Mouse (Mus musculus): ENCODE results near the gene Ubac2. TPM values are rescaled to one million over a fixed set of nuclear protein-coding genes. Genes with fewer than 3 reads are reported as not detected.

Gene Ubac2
- total RNA-seq, 2 experiments from 2014 or later: 34.1 to 34.7 TPM

DNA sequence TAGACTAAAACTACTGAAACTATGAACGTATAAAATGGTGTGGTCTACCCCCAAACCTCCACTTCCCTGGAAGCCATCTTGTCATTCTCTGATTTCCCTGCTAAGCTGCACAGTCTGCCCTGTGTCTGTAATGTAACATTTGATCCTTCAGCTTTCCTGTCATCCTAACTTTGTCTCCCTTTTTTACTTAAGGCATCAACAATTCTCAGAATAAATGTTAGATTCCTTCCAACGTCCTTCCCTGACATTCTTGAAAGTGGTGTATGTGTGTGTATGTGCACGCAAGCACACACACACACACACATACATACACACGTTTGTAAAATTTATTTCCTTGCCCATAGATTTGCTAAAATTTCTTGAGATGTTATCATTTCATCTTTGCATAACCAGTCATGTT is 81.6 kb downstream of the Ubac2 start:
- no peak for DNase-seq (ENCODE audit: low spot score in 2 of 2)
- intact Hi-C loops (cut with DNase I): no loop called here

DNA sequence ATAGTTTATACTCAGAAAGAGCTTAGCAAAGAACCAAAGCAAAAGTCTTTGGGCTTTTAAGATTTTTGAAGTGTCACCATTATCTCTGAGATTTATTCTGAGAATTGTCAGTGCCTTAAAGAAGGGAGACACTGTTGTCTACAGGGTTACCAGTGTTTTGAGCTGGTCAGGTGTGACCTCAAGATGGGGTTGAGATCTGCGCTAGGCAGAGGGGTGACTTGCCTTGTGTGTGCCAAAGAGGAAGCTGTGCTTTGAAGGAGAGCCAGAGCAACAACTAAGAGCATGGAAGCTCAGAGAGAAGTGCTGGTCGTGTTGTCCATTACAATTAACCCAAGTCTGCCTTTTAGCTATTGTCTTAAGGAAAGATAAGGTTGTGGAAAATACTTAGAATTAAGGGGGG is 82.1 kb downstream of the Ubac2 start:
- intact Hi-C loops (cut with DNase I): no loop called here
- DNase-seq (ENCODE audit: low spot score in 2 of 2): no peak

- intact Hi-C loops (cut with DNase I): no loop called here
- no peak for DNase-seq (ENCODE audit: low spot score in 2 of 2)
These were observed 82.6 kb downstream of the Ubac2 start for GRCm38 (mm10) chr14:121960997-121961396.

DNA sequence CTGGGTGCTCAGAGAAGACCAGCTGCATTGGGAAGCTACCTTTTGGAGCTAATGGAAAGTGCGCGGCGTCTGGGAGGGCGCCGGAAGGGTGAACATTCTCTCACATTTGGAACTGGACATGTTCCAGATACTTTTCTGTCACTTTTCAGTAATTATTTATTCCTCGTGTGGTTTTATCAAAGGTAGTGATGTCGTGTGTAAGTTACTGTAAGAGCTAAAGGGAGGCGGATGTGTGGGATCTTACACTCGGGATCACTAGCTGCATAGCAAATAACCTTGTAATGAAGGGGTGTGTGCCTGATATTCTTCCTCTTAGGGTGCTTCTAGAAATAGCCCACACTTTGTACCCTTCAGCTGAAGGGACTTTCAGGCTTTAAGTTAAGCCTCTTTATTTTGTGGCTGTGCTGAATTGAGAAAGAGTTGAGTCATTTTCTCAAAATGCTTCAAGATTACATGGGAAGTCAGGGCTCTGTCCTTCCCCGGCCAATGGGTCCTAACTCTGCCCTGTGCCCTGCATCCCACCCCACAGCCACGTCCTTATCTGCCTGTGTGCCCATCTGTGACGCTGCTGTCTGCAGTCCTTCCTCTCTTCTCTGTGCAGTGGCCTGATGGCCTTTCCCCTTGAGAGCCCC is 83.2 kb downstream of the Ubac2 start:
- no peak for DNase-seq (ENCODE audit: low spot score in 2 of 2)
- intact Hi-C loops (cut with DNase I): no loop called here

DNA sequence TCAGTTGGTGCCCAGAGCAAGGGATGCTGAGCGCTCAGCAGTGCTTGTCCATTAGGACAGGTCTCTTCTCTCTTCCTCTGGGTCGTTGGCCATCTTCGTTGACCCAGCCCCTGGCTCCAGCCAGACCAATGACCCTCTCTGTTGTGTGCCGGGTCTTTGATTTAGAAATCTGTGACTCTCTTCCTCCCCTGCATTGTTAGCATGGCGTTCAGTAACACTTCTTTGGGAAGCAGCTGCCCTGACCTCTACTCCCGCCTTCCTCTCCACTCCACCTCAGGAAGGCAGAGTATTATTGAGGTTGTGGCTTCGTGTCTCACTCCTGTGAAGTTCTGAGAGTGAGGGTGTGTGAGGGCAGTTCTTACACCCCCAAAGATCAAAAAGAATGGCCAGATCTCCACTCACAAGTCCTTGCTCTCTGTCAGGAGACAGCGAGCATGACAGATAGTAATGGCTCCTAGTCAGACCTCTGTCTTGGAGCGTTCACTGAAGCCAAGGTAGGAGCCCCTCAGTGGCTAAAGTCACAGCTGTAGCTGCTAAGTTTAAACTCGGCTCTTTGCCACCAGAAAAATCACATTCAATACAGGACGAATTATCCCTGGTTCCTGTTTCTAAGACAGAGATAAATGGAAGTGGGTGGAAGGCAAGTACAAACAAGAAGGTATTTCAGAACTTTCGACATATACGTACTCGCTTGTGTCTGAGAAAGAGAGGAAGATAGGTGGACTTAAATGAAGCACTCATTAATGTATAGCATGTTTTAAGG is 83.9 kb downstream of the Ubac2 start:
- intact Hi-C loops (cut with DNase I): no loop called here
- no peak for DNase-seq (ENCODE audit: low spot score in 2 of 2)

DNA sequence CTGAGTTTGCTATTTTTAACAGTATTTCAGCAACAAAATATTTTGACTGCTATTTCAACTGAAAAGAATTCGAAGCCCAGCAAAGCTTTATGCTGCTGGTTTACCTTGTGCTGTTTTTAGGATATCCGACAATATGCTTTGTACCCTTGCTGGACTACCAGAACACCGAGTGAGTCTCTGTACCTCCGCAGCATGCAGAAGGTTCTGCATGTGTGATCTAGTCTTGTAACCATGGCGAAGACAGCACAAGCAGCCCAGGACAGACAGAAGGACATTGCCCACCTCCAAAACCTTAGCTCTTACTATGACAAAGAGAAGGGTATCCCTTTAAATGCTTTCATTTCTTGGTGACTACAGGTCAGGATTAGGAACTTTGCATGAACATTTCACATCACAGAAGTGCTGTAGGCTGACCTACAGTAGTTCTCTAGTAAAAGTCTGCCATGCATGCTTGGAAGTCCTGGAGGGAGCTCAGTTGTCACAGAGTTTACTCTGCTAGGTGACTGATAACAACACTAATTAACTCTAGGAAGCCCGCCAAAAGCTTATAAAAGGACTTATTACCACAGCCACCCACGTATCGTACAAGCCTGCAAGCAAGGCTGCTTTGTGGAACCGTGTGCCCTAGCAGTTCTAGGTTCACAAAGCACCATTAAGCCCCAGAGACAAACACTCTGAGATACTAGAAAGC is 85.0 kb downstream of the Ubac2 start:
- no peak for DNase-seq (ENCODE audit: low spot score in 2 of 2)
- intact Hi-C loops (cut with DNase I): no loop called here

- DNase-seq (ENCODE audit: low spot score in 2 of 2): no peak
- intact Hi-C loops (cut with DNase I): no loop called here
These were observed 85.5 kb downstream of the Ubac2 start for GRCm38 (mm10) chr14:121963942-121964335.

DNA sequence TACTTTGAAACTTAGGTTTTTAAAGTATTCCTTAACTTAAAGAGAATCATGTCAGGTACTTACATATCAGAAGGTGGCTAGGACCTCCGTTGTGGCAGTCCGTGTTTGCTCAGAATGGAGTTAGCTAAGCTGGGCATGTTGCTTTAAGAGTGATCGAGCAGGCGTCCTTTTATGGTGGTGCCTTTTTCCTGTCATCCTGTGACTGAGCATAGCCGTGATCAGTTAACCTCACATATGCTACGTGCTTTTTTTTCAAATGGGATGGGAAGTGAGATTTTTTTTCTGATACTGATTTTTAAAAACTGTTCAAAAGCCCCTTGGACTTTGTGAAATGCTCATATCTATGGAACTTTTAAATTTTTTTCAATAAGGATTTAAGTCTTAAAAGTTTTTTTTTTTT is 86.6 kb downstream of the Ubac2 start, which contains the start of gene Gpr183:
Gpr183 (minus strand) TSS at position 206 of the 400 bp plus-strand sequence.
- intact Hi-C loops (cut with DNase I): no loop called here

DNA sequence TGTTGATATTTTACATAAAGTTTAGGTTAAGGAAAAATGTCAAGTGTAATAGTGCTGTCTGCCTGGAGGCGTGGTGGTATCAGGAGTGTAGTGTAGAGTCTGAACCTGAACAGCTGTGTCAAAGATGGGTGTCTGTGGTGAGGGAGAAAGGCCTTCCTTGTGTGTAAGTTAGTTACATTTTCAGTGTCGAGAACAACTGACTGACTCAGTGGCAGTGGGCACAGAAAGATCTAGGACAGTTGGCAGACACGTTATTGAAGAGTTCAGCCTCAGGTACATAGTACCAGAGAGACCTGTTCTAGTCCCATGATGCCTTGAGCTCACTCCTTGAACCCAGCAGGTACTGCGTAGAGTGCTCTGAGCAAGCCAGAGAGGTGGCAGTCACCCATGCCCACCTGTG is 87.0 kb downstream of the Ubac2 start:
- DNase-seq (ENCODE audit: low spot score in 2 of 2): no peak
- intact Hi-C loops (cut with DNase I): no loop called here

More for the DNA sequence above, 86.6 kb downstream of the Ubac2 start, which contains the start of gene Gpr183:
- no peak for DNase-seq (ENCODE audit: low spot score in 2 of 2)

- intact Hi-C loops (cut with DNase I): no loop called here
- no peak for DNase-seq (ENCODE audit: low spot score in 2 of 2)
These were observed 88.7 kb downstream of the Ubac2 start for GRCm38 (mm10) chr14:121967095-121967494.

GRCm38 (mm10) chr14:121970402-121970801 is 92.0 kb downstream of the Ubac2 start:
- no peak for DNase-seq (ENCODE audit: low spot score in 2 of 2)
- intact Hi-C loops (cut with DNase I): no loop called here

- no peak for DNase-seq (ENCODE audit: low spot score in 2 of 2)
- intact Hi-C loops (cut with DNase I): no loop called here
These were observed 94.7 kb downstream of the Ubac2 start for GRCm38 (mm10) chr14:121973114-121973513.

GRCm38 (mm10) chr14:121981531-121981930 is 103.1 kb downstream of the Ubac2 start:
- no peak for DNase-seq (ENCODE audit: low spot score in 2 of 2)
- intact Hi-C loops (cut with DNase I): no loop called here

GRCm38 (mm10) chr14:121983009-121983933 is 104.9 kb downstream of the Ubac2 start:
- intact Hi-C loops (cut with DNase I): no loop called here

GRCm38 (mm10) chr14:121985477-121985876 is 107.1 kb downstream of the Ubac2 start:
- DNase-seq (ENCODE audit: low spot score in 2 of 2): no peak
- intact Hi-C loops (cut with DNase I): no loop called here

More at GRCm38 (mm10) chr14:121983009-121983933, 104.9 kb downstream of the Ubac2 start:
- DNase-seq (ENCODE audit: low spot score in 2 of 2): no peak

- intact Hi-C loops (cut with DNase I): no loop called here
- no peak for DNase-seq (ENCODE audit: low spot score in 2 of 2)
These were observed 107.6 kb downstream of the Ubac2 start for GRCm38 (mm10) chr14:121986028-121986427.

DNA sequence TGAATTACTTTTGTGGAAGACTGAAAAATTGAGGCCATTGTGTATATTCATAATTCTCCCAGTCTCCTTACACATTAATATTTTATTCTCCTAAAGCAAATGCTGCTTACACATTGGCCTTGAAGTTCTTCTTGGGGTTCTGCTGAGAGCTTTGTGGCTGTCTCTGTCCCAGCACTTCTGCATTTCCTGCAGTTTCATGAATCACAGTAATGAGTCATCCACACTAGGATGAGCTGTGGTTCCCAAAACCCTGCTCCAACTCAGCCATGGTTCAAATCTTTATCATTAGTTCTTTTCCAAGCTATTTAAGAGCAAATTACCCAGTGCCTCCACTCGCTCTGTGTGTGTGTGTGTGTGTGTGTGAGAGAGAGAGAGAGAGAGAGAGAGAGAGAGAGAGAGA is 108.9 kb downstream of the Ubac2 start:
- no peak for DNase-seq (ENCODE audit: low spot score in 2 of 2)
- intact Hi-C loops (cut with DNase I): no loop called here

GRCm38 (mm10) chr14:121987691-121988090 is 109.3 kb downstream of the Ubac2 start:
- DNase-seq (ENCODE audit: low spot score in 2 of 2): no peak
- intact Hi-C loops (cut with DNase I): no loop called here

DNA sequence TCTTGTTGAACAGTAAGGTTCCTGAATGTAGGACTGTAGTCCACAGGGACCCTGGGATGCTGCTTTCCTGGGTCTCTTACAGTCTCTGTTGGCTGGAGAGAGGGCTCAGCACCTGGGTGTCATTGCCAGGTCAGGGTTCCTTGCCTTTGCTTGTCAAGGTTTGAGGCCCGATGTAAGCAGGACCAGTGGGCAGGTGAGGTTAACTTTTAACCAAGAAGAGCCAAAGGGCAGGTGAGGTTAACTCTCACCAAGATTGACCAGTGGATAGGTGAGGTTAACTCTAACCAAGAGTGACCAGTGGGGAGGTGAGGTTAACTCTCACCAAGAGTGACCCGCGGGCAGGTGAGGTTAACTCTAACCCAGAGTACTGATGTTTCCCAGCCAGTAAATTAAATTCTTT is 110.9 kb downstream of the Ubac2 start:
- intact Hi-C loops (cut with DNase I): no loop called here
- DNase-seq (ENCODE audit: low spot score in 2 of 2): no peak

DNA sequence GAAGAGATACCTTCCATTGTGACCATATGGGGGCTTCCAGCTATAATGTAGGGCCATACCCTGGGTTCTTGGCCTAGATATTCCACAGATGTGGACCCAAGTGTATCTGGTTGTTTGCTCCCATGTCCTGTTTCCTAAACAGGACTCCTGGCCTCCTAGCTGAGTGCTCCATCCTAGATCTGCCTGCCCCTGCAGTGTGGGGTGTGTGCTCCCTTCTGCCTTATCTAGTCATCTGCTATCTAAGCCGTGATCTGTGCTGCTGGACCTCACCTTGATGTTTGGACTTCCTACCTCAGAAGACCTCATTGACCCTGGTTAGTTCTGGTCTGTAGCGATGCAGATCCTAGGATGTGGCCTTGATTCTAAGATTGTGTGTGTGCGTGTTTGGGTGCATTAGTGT is 111.4 kb downstream of the Ubac2 start:
- no peak for DNase-seq (ENCODE audit: low spot score in 2 of 2)
- intact Hi-C loops (cut with DNase I): no loop called here
